Mouse (Mus musculus): ENCODE results near the gene Gatm.

Gatm gene

DNA sequence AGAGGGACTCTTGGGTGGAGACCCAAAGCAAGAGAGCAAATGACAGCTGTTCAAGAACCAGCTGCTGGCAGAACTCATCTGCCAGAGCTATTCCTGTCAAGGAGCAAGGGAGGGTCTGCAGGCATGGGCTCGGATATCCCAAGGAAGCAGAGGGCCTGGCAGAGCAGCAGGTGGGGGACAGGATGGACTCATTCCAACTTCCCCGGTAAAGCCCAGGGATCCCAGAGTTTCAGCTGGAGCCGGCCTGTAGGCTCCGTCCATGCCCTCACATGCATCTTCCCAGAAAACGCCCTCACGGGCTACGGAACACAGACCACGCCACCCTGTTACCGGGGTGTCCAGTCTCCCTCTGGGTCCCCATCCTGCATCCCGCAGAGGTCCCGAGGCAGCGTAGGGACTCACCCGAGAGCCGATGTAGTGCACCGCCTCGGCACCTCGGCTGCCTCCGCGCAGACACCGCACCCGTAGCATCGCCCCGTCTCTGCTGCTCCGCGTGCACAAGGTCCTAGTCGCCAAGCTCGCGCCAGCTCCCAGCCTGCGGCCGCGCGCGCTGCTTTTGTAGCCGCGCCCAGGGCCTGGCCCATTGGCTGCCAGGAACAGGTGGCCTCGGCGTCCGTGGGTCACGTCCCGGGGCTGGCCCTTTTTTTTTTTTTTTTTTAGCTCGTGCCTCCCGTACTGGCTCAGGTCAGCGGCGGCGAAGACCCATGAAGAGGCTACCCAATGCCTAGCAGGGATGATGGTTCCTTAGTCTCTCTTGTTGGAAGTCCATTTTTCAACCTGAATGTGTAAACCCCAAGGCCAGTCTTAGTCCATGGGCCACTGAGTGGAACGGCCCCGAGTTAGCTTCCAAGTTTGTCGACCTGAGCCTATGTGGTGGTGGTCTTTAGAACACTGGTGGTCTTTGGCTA lies at the start of gene Gatm:
Gatm (minus strand) TSS at position 558 of the 908 bp plus-strand sequence.
- DNase-seq (ENCODE audit: low spot score): peak; percentile 87

DNA sequence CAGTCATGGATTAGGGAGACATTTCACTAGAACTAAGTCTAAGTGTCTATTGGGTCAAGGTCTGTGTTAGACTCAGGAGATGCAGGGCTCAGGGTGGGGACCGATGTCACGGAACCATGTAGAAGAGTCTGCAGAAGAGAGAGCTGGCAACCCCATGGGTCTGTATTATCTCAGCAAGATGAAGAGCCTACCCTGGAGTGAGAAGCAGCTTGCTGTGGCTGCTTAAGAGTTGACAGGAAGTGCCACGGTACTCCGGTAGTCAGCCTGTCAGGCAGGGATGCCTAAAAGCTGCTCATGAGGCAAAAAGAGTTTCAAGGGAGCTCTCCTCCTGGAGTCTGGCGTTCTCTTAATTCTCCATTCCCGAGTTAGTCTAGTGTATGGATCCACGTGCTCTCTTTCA lies 48.7 kb upstream of the Gatm start:
- DNase-seq (ENCODE audit: low spot score): no peak

DNA sequence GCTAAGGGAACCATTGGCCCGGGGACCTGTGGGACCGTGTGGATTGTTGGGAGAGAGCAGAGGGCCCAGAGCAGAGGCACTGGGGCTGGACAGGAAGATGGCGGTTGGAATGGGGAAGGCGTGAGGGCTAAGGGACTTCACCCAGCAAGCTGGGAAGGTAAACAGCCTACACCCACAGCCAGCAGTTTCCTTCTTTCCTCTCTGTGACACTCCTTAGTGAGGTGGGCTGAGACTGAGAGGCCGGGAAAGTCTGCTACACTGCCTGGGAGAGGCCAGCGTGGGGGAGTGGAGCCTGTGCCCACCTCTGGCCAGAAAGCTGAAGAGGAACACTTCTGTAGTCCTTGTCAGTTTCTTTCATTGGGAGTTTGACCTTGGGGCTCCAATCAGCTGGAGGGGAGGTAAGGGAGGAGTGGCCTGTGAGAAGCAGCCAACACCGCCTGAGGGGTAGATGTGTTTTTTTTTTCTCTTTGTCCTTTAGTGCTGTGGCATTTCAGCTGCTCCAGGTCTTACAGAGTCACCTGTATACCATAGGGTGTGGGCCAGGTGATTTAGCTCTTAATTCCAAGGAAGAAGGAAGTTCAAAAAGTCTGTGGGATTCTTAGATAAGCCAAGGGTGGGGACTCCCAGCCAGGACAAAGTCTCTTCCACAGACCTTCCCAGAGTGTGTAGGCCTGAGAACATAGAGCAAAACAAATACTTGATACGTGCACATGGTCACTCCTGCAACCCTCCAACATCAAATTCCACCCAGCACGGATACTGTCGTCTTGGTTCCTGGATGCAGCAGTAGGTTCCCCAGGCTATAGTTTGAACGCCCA lies 46.8 kb upstream of the Gatm start:
- no peak for DNase-seq (ENCODE audit: low spot score)

DNA sequence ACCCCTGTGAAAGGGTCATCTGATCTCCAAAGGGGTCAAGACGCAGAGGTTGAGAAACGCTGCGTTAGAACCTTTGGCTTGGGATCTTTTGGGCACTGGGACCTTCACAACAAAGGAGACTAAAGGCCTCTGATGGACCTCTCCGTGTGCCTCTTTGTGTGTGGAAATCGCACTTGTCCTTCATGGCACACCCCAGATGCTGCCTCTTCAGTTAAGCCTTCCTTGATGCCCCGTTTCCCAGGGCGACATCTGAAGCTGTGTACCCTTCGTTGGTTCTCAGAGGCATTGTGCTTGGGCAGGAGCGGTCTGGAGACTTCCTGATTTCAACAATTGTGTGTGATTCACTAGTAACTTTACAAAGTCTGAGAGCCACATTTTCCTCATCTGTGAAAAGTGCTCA lies 45.7 kb upstream of the Gatm start:
- DNase-seq (ENCODE audit: low spot score): no peak

DNA sequence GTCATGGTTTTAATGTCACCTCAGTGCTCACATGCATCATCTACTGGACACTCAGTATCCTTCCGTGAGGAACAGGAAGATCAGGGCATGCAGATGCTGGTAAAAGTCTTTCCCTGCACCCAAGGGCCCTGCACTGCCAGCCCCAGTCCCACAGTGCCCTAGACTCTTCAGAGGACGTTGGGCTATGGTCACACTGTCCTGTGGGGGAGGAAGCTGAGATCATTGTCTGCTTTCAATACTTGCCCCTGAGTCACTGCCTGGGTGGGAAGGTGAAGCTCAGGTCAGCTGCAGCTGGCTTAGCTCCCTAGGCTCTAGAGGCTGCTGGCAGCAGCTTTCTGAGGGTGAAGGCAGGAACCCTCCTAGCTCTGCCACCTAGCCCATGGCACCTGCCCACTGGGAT lies 44.9 kb upstream of the Gatm start:
- no peak for DNase-seq (ENCODE audit: low spot score)

DNA sequence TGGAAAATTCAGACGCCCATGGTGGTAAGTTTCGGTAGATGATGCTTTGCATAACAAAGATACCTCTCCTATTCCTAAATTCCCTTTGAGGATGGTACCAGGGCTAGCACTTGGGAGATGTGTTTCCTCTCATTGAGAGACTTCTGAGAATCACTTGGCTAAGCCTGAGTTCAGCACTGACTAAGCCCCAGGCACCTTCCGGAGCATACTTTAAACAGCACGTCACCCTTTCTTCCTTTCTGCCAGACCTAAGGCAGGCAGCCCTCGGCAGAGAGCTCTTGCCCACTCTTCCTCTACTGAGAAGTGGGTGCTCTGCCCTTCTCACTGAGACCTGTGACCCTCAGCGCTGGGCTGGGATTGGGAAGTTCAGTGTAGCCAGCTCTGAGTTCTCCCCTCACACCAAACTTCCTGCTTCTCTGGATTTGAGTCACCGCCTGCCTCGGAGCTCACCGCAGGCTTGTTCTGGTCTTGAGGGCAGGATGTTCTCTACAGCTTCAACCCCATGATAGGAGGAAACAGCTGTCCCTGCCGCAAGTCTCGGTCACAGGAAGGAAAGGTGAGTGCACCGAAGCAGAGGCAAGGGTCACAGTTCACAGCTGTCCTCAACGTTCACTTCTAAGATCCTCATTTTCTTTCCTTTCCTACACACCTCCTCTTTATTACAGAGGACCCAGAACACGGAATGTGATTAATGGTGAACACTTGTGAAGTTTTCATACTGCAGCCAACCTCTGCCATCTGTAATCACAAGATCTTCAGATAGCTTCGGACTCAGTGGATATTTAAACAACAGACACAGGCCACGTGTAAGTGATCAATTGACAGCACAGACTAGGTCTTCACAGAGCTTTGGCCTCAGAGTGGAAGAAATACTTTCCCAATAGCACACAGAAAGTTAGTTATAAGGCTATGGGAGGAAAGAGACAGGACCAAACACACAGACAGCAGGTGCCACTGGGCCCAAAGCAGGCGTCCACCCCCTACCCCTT lies 41.3 kb upstream of the Gatm start:
- no peak for DNase-seq (ENCODE audit: low spot score)

DNA sequence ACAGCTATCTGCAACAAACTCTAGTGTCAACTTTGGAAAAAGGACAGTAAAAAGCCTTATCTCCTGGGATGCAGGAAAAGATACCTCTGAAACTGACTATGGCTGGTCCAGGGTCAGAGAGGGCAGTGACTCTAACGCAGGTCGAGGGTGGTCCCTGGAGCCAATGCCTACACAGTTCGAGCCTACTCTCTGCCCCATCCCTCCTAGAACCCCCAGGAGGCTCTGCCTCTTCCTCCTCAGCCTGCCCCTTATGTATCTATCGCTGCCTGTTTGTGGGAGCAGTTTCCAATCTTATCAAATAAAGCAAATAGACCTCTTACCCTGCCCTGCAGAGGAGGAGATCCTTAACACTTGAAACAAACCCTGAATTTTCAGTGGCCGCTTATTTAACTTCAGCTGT lies 27.6 kb upstream of the Gatm start:
- DNase-seq (ENCODE audit: low spot score): no peak

DNA sequence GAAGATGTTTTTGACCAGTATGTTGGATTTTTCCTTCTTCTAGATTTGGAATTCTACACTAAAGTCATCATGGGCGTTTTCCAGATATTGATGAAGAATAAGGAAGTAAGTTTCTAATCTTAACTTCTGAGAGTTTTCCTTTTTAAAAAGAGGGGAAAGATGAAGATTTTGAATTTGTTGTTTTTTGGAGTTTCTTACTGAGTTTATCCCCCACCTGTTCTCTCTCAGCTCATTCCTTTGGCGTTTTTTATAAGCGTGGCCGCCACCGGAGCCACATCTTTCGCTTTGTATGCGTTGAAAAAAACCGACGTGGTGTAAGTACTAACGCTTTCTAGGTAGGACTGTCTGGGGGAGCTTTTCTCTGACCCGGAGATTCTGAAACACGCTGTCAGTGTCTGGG lies 26.9 kb upstream of the Gatm start:
- no peak for DNase-seq (ENCODE audit: low spot score)

DNA sequence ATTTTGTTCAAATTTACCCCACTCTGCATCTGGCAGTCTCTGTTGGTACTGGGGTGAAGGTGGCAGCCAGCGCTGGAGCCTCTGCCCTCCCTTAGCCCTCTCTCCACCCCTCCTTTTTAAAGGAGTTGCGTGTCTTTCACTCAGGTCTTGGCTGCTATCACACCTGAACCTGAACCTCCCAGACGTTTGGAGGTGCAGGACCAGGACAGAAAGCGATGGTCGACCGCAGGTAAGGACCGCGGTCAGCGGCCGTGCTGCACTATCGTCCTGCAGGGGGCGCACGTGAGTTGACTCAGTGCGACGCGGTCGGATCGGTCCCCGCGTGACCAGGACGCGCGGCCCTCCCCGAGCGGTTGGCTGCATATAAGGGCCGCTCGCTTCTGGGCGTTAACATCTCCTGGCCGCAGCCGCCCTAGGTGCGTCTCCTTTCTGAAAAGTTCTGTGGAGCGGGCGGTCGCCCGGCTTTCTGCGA lies 26.5 kb upstream of the Gatm start:
- DNase-seq (ENCODE audit: low spot score): peak; percentile 77

DNA sequence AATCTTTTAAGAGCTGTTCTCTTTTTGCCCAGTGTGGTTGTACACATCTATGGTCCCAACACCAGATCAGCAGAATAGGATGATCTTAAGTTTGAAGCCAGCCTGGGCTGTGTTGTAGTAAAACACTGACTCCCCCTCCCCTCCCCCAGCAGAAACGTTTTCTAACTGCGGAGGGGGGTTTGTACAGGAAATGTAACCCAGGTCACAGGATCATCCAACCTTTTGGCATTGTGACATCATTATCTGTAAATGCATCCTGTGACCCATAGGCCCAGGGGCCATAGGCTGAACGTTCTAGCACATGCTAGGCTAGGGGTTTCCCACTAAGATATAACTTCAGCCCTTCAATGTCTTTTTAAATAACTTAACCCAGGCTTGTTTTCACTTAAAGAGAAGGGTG lies 25.6 kb upstream of the Gatm start, which contains the start of gene AA467197:
AA467197 (plus strand) TSS at position 301 of the 400 bp plus-strand sequence.
- DNase-seq (ENCODE audit: low spot score): no peak

DNA sequence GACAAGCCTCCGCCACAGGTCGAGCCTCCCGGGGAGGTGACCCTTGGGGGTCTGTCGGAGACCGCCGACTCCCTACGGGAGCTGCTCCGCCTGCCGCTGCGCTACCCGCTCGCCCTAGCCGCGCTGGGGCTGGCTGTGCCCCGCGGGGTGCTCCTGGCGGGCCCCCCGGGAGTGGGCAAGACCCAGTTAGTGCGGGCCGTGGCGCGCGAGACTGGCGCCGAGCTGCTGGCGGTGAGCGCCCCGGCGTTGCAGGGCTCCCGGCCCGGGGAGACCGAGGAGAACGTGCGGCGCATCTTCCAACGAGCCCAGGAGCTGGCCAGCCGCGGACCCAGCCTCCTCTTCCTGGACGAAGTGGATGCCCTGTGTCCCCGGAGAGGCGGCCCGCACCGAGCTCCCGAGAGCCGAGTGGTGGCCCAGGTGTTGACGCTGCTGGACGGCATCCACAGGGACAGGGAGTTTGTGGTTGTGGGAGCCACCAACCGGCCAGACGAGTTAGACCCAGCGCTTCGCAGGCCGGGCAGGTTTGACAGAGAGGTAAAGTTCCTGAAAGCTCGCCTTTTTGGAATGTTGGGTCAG lies 20.2 kb upstream of the Gatm start:
- peak; percentile 59 for DNase-seq (ENCODE audit: low spot score)

DNA sequence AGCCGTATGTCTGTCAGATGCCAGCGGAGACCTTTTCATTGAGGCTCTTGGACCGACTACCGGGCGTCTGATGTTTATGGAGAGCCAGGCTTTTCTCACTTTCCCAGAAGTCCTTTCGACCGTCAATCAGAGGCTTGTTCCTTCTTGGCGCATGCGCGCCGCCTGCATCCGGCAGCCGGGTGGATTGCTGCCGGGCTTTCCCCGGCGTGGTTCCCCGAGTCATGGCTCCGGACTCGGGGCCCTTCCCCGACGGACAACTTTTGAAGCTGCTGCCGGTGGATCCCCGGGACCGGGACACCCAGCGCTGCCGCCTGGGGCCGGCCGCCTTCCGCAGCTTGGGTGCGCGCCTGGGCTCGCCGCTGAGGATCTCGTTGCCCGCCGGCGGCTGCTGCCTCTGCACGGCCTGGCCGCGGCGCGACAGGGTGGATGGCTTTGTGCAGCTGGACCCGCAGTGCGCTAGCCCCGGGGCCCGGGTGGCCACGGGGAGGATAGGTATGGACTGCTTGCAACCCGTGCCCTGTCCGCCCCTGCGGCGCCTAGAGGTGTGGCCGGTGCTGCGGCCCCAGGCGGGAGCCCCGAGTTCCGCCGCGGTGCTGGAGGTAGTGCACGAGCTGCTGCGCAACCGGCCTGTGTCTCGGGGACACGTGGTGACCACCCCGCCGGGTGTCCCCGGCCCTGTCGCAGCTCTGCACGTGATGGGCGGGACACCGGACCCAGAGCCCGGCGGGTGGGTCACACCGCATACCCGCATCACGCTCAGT lies 19.5 kb upstream of the Gatm start:
- peak; percentile 94 for DNase-seq (ENCODE audit: low spot score)

DNA sequence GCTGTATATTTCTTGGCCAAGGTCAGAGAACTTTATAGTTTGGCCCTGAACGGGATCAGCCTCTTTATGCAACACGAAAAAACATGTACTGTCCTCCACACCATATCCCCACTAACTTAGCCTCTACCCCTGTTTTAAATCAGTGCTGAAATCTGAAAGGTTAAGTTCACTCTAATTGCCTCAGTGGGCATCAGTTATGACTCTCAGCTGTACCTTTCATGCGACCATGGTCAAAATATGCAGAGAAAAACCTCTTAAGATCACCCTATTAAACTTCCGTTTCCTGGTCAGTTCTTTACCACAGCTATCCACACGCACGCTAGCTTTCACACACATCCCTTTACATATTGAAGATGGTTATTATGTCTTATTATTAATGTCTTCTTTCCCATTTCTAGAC lies 18.8 kb upstream of the Gatm start:
- no peak for DNase-seq (ENCODE audit: low spot score)

DNA sequence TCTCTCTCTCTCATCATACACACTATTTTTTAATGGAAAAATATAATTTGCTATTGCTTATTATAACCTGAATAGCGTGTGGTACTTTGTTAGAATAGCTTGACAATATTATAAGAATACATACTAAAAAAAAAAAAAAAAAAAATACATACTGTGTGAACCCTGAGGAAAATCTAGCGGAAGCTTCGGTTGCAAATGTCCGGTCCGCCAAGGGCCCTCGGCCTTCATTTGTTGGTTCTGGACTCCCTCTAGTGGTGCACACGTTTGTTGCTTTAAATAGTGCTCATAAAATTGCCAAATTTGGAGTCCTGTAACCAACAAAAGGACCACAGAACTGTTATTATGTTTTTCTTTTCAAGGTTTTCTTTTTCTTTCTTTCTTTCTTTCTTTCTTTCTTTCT lies 17.9 kb upstream of the Gatm start:
- peak; percentile 93 for DNase-seq (ENCODE audit: low spot score)

DNA sequence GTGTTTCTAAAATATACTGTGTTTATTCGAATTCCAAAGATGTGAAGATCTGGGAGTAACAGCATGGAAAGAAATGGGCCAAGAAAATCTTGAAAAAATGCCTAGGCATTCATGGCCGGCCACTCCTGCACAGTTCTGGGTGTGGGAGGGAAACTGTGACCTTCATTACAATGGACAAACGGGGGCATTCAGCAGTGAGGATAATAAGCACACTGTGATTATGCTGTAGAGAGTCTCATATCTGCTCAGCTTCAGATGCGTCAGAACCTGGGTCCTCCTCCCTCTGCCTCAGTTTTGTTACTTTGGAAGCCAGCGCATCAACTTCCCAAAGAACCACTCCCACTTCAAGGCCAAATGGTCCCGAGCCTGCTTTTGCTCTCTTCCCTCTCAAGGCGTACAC lies 14.8 kb upstream of the Gatm start:
- no peak for DNase-seq (ENCODE audit: low spot score)

DNA sequence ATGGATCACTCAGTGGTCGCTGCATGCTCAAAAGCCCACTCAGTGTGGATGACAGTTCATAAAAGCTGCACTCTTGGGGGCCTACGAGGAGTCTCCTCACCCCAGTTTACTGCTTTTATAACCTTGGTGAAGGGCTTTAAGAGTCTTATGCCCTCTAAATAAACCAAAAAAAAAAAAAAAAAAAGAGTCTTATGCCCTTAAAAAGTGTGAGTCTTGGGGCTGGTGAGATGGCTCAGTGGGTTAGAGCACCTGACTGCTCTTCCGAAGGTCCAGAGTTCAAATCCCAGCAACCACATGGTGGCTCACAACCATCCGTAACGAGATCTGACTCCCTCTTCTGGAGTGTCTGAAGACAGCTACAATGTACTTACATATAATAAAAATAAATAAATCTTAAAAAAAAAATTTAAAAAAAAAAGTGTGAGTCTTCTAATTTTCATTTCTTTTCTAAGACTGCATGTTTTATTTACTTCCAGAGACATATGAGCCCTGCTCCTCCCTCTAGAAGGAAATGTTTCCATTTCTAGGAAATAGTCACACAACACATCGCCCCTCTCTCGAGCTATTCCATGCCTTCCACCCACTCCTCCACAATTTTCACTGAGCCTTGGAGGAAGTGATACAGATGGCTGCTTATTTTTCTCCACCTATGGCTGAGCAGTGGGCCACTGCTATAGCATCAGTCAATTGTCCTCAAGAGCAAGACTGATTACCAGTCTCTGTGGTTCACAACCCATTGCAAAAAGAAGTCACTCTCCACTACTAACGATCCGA lies 10.4 kb upstream of the Gatm start:
- DNase-seq (ENCODE audit: low spot score): no peak

DNA sequence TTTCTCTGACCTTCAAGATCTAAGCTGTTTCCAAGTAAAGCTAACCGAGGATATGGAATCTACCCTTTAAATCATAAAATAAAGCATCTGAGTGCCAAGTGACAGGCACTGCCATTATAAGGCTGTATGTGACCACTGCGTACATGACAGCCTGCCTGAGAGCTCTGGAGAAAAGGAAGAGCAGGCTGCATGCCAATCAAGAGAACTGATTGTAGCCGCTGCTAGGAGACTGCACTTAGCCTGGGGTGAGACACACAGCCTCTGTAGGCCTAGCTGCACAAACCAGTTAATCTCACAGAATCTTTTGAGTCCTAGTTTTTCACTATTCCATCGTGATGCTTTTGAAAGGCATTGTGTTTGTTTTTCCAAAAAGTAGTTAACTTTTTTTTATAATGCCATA lies 7.6 kb upstream of the Gatm start:
- peak; percentile 39 for DNase-seq (ENCODE audit: low spot score)

DNA sequence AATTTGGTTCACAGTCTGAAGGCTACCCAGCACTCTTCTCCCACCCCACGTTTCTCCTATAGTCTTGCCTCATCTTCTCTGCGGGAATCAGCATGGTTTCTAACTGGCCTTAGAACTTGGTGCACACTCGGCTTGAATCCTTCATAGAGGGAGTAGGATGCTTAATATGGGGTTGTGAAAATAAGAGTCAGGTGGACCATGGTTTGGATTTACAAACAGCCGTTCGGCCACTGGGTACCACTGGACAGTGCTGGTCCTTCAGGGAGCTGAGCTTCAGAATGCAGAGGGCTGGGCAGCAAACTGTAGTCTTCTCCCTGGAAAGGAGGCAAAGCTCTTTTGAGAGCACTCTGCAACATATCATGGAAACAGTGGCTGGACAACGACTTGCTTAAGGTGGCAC lies 6.7 kb upstream of the Gatm start:
- DNase-seq (ENCODE audit: low spot score): no peak

DNA sequence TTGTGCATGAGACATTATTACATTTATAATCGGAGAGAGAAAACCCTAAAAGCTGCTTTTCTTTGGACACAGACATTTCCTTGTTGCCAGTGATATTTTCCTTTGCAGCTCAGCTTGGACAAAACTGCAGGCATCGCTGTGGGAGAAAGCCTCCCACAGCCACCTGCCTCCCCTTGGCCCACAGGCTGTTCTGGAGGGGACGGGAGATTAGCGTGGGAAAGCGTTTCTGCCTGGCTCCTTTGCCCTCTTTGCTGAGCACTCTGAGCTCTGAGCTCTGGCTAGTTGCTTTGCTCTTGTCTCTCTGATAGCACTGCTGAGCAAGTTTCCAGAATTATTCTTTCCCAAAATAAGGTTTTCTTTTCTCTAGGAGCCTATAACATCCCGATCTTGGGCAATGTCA lies 5.1 kb upstream of the Gatm start:
- no peak for DNase-seq (ENCODE audit: low spot score)

DNA sequence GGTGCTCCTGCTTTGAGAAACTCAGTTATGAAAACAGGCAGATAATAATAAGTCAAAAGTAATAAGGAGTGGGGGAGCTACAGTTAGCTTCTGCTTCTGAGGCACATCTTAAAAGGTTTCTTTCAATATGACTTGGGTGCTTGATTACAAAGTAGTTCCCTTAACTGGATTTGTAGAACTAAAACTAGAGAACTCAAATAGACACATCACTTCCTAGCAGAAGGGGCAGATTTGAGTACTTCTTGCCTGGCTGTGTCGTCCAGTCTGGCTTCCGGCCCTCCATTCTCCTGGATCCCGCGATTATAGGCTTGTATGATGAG lies 511 bp upstream of the Gatm start:
- no peak for DNase-seq (ENCODE audit: low spot score)

All from embryo, embryonic 10.5 days (tissue).